In the genomic region with DNA sequence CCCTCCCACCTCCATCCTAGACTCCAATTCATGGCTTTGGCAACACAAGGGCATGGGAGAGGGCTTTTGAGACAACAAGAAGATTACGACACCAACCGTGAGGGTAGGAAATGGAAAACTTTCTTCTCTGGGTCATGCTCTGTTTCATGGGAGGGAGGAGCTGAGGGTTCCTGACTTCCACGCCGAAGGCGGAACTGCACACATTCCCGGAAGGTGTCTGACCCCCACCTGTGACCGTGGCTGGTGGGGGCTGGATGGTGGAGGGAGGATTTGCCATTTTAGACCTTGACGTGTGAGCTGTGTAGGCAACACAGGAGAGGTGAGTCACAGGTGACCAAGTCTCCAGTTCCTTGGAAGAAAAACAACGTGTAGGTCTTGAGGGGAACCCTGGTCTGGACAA, we compare ENCODE assay signal across 22 mouse cellular contexts. TPM values are rescaled to one million over a fixed set of nuclear protein-coding genes. Genes with fewer than 3 reads are reported as not detected.
DNase-seq lines count a peak whose midpoint lies in the region; ATAC-seq and TF ChIP-seq lines count a peak whose summit lies in the region.
"Had no signal": no experiment of that assay in that cellular context is flagged by ENCODE, and none has a peak within 500 bp of the region (broad histone marks: within the 10 kb centered on the region; RNA-seq: fewer than 3 reads in every experiment).

No protein-coding gene starts in this region.

- no peak overlapping the region for H3K27ac ChIP-seq in kidney, embryonic 14.5 days (ENCODE audit: low read depth, low read length)
- peak overlapping the region; percentile 11; the same call in 1 of the 2 replicates for H3K27ac ChIP-seq in kidney, embryonic 16.5 days (ENCODE audit: low read length)
- H3K27ac ChIP-seq in lung, embryonic 14.5 days (ENCODE audit: low read depth): peak overlapping the region; percentile 64
- H3K27ac ChIP-seq: gastrocnemius, adult 2 months; heart, embryonic 13.5 days; hindbrain, embryonic 14.5 days; layer of hippocampus, adult 2 months; limb, embryonic 15.5 days had no signal

- H3K9me3 ChIP-seq in kidney, embryonic 14.5 days (ENCODE audit: control insufficient read depth, low read length): no peaks in the 10 kb centered on the region
- H3K9me3 ChIP-seq in kidney, embryonic 16.5 days (ENCODE audit: low read length): no peaks in the 10 kb centered on the region
- no peaks in the 10 kb centered on the region for H3K9me3 ChIP-seq in lung, embryonic 14.5 days (ENCODE audit: low read depth, low read length)
- H3K9me3 ChIP-seq: G1E; heart, embryonic 13.5 days; limb, embryonic 15.5 days had no signal

- 67% methylated on average over 9 of the region's 9 CpGs for WGBS in kidney, embryonic 14.5 days
- WGBS in kidney, embryonic 16.5 days: 52% methylated on average over 9 of the region's 9 CpGs
- 62% methylated on average over 9 of the region's 9 CpGs for WGBS in lung, embryonic 14.5 days

- peaks cover 9% of the 10 kb centered on the region; the same call in 1 of the 2 replicates for H3K36me3 ChIP-seq in kidney, embryonic 14.5 days (ENCODE audit: control insufficient read depth, insufficient read depth, low read length)
- peaks cover 12% of the 10 kb centered on the region; the same call in 1 of the 2 replicates for H3K36me3 ChIP-seq in kidney, embryonic 16.5 days (ENCODE audit: insufficient read depth, low read length)
- 0 out of 2 replicates have a peak, but pooled peaks cover 4% of the 10 kb centered on the region for H3K36me3 ChIP-seq in lung, embryonic 14.5 days (ENCODE audit: insufficient read depth)
- H3K36me3 ChIP-seq: G1E; heart, embryonic 13.5 days; limb, embryonic 15.5 days had no signal

- intact Hi-C loops in heart, postnatal 36 days (cut with DNase I): no loop called here

- H3K4me1 ChIP-seq in kidney, embryonic 14.5 days (ENCODE audit: control insufficient read depth, insufficient read depth, low read length): no peaks in the 10 kb centered on the region
- no peaks in the 10 kb centered on the region for H3K4me1 ChIP-seq in kidney, embryonic 16.5 days (ENCODE audit: insufficient read depth, low read length)
- H3K4me1 ChIP-seq in lung, embryonic 14.5 days (ENCODE audit: insufficient read depth): peaks cover 12% of the 10 kb centered on the region
- H3K4me1 ChIP-seq: limb, embryonic 15.5 days had no signal

- ATAC-seq in kidney, embryonic 14.5 days (ENCODE audit: low FRiP score, low TSS enrichment): no peak
- peak; percentile 57; the same call in 1 of the 2 replicates for ATAC-seq in kidney, embryonic 16.5 days (ENCODE audit: low FRiP score, low TSS enrichment)
- no peak for ATAC-seq in lung, embryonic 14.5 days (ENCODE audit: insufficient read depth)

- H3K27me3 ChIP-seq in kidney, embryonic 14.5 days (ENCODE audit: control insufficient read depth, insufficient read depth, low read length): no peaks in the 10 kb centered on the region
- H3K27me3 ChIP-seq in kidney, embryonic 16.5 days (ENCODE audit: insufficient read depth, low read length): no peaks in the 10 kb centered on the region
- no peaks in the 10 kb centered on the region for H3K27me3 ChIP-seq in lung, embryonic 14.5 days (ENCODE audit: insufficient read depth, low read length)
- H3K27me3 ChIP-seq: heart, embryonic 13.5 days; limb, embryonic 15.5 days had no signal

- DNase-seq in kidney, adult 18-20 months: peak; percentile 47
- DNase-seq in lung, embryonic 14.5 days: no peak
- peak; percentile 36 to 56 for DNase-seq in lung, postnatal 4 days
- DNase-seq in heart, postnatal 36 days: no peak
- no peak for DNase-seq in adrenal gland, postnatal 36 days
- DNase-seq in right cerebral cortex, postnatal 4 days: no peak
- DNase-seq: adrenal gland, postnatal 25 days; cerebellum, adult 11-12 months; cerebellum, postnatal 36 days; gastrocnemius, adult 2 months; thymus, adult 2 months had no signal

- H3K4me2 ChIP-seq in kidney, embryonic 14.5 days (replicated peaks; ENCODE audit: low read depth, low read length): no peak overlapping the region
- no peak overlapping the region for H3K4me2 ChIP-seq in kidney, embryonic 16.5 days (replicated peaks; ENCODE audit: low read depth, low read length)
- H3K4me2 ChIP-seq in lung, embryonic 14.5 days: no peak overlapping the region
- H3K4me2 ChIP-seq: heart, embryonic 13.5 days; hindbrain, embryonic 14.5 days; limb, embryonic 15.5 days; midbrain, embryonic 11.5 days had no signal

- H3K4me3 ChIP-seq in kidney, embryonic 14.5 days (ENCODE audit: low read length): no peak overlapping the region
- H3K4me3 ChIP-seq in kidney, embryonic 16.5 days (ENCODE audit: low read length): no peak overlapping the region
- H3K4me3 ChIP-seq in lung, embryonic 14.5 days (ENCODE audit: low read depth, low read length): no peak overlapping the region
- H3K4me3 ChIP-seq: gastrocnemius, adult 2 months; heart, embryonic 13.5 days; layer of hippocampus, adult 2 months; limb, embryonic 15.5 days had no signal

- TF ChIP-seq CTCF in lung, embryonic 14.5 days (IDR thresholded peaks at IDR 0.05; ENCODE audit: low read depth): no peak

- no peak overlapping the region for H3K9ac ChIP-seq in kidney, embryonic 14.5 days (ENCODE audit: low read depth, low read length)
- no peak overlapping the region for H3K9ac ChIP-seq in kidney, embryonic 16.5 days (replicated peaks; ENCODE audit: low read length)
- no peak overlapping the region for H3K9ac ChIP-seq in lung, embryonic 14.5 days
- H3K9ac ChIP-seq: heart, embryonic 13.5 days; hindbrain, embryonic 14.5 days; limb, embryonic 15.5 days had no signal

RNA-seq across cellular contexts. Expression of a gene that starts 33.9 kb away (rescaled TPM):
- 51.6 and 84.2 TPM in 2 replicates for polyA plus RNA-seq in kidney, embryonic 14.5 days (2014; fragmentation: Nextera tagmentation; extraction: Ambion mirVana)
- polyA plus RNA-seq in kidney, embryonic 16.5 days (2015; fragmentation: Nextera tagmentation; extraction: Ambion mirVana): 90.9 and 104 TPM in 2 replicates
- polyA plus RNA-seq in lung, embryonic 14.5 days (2014; fragmentation: Nextera tagmentation; extraction: Ambion mirVana): 10.9 and 11.4 TPM in 2 replicates
- total RNA-seq in heart, postnatal 36 days (2021): not detected
- total RNA-seq in adrenal gland, postnatal 36 days (2021): not detected
- total RNA-seq: gastrocnemius, adult 2 months; granulocyte monocyte progenitor cell, adult 5-6 weeks; heart, postnatal 25 days had no signal
- polyA plus RNA-seq: forebrain, embryonic 11.5 days; G1E; midbrain, embryonic 11.5 days had no signal

RNA-seq across cellular contexts. Expression of a gene that starts 58.0 kb away (rescaled TPM):
- 43.7 and 47.6 TPM in 2 replicates for polyA plus RNA-seq in kidney, embryonic 14.5 days (2014; fragmentation: Nextera tagmentation; extraction: Ambion mirVana)
- polyA plus RNA-seq in kidney, embryonic 16.5 days (2015; fragmentation: Nextera tagmentation; extraction: Ambion mirVana): 35.4 and 39.0 TPM in 2 replicates
- 39.4 and 39.5 TPM in 2 replicates for polyA plus RNA-seq in lung, embryonic 14.5 days (2014; fragmentation: Nextera tagmentation; extraction: Ambion mirVana)
- 10 to 100 TPM; 10.9 to 12.6 TPM for total RNA-seq in heart, postnatal 36 days (2021)
- total RNA-seq in adrenal gland, postnatal 36 days (2021): 10 to 100 TPM; 20.0 to 21.7 TPM

Comparison
In these comparisons a context has a peak if more than half of its experiments do, and no peak if none do; other contexts are left out.
1. DNase-seq: peak in kidney, adult 18-20 months (single experiment) and lung, postnatal 4 days (2 of 2); none in lung, embryonic 14.5 days (single experiment), heart, postnatal 36 days (0 of 2), adrenal gland, postnatal 36 days (0 of 2) and right cerebral cortex, postnatal 4 days (single experiment).